Mouse (Mus musculus) CH12.LX (cell line): ENCODE data around the gene Phospho1. TPM values are rescaled to one million over a fixed set of nuclear protein-coding genes. Genes with fewer than 3 reads are reported as not detected.

Source experiments
- DNase-seq: peaks from one replicate; pipeline ENCODE4 v3.0.0-alpha.2; 2013; ENCODE audit errors: extremely low read depth
- H3K27ac ChIP-seq: 2 replicates; pipeline ENCODE4 v1.5.1; 2012; ENCODE audit warnings: low read depth, mild to moderate bottlenecking, control low read depth, moderate library complexity; ENCODE audit not compliant: insufficient read depth
- H3K27me3 ChIP-seq: replicated peaks from 2 replicates; pipeline ENCODE3; 2012; ENCODE audit warnings: inconsistent platforms
- H3K36me3 ChIP-seq, 2 experiments: replicated peaks in 1 of 2; 2 replicates each; pipeline versions ENCODE3 to v1.6.1; 2012; ENCODE audit warnings: inconsistent platforms in 1 of 2, low read length in 1 of 2, mild to moderate bottlenecking in 1 of 2, mixed read lengths in 1 of 2, moderate library complexity in 1 of 2; ENCODE audit not compliant: control insufficient read depth in 1 of 2, insufficient read depth in 1 of 2
- H3K4me1 ChIP-seq, 2 experiments: 2 replicates each; pipeline ENCODE4 v1.6.1; 2012; ENCODE audit warnings: inconsistent platforms in 1 of 2, moderate library complexity in 1 of 2; ENCODE audit not compliant: insufficient read depth in 2 of 2, control insufficient read depth in 1 of 2
- H3K4me2 ChIP-seq: 2 replicates; pipeline ENCODE4 v1.6.1; 2012; ENCODE audit warnings: low read depth, mild to moderate bottlenecking, control low read depth; ENCODE audit not compliant: poor library complexity, insufficient read depth, severe bottlenecking
- H3K4me3 ChIP-seq, 3 experiments: fragments of 150-350 bp in 1 of 3; sonication (generic) in 1 of 3; replicated peaks in 1 of 3; 2 replicates each; pipeline versions ENCODE3 to v1.5.1; 2011 to 2012; ENCODE audit warnings: low read depth in 2 of 3, low read length in 2 of 3, mild to moderate bottlenecking in 2 of 3, moderate library complexity in 2 of 3, control low read depth in 1 of 3, improper control_type of control experiment in 1 of 3, inconsistent platforms in 1 of 3, mixed read lengths in 1 of 3; ENCODE audit not compliant: poor library complexity in 1 of 3
- H3K79me2 ChIP-seq: replicated peaks from 2 replicates; pipeline ENCODE4 v1.6.1; 2012; ENCODE audit warnings: mild to moderate bottlenecking, moderate library complexity; ENCODE audit not compliant: control insufficient read depth, poor library complexity, insufficient read depth, severe bottlenecking; ENCODE audit errors: extremely low read depth
- H3K9ac ChIP-seq: 2 replicates; pipeline ENCODE4 v1.6.1; 2012; ENCODE audit warnings: low read depth, mild to moderate bottlenecking, control low read depth, moderate library complexity; ENCODE audit not compliant: insufficient read depth
- H3K9me3 ChIP-seq: replicated peaks from 2 replicates; pipeline ENCODE3; 2012; ENCODE audit warnings: low read length, inconsistent platforms, mixed read lengths
- BHLHE40 ChIP-seq: IDR thresholded peaks from 2 replicates; pipeline ENCODE4 v1.6.1; 2011; ENCODE audit warnings: mild to moderate bottlenecking, low read depth, low read length, improper control_type of control experiment
- CHD2 ChIP-seq: IDR thresholded peaks from 2 replicates; pipeline ENCODE4 v1.6.1; 2011; ENCODE audit warnings: low read length, improper control_type of control experiment
- HCFC1 ChIP-seq: IDR thresholded peaks from 2 replicates; pipeline ENCODE4 v1.6.1; 2012; ENCODE audit warnings: low read depth, mild to moderate bottlenecking, inconsistent platforms, low read length, improper control_type of control experiment
- JUN ChIP-seq: IDR thresholded peaks from 2 replicates; pipeline ENCODE4 v1.6.1; 2011; ENCODE audit warnings: low read depth, mild to moderate bottlenecking, low read length, improper control_type of control experiment, moderate library complexity; ENCODE audit not compliant: insufficient read depth
- MAX ChIP-seq: IDR thresholded peaks from 2 replicates; pipeline ENCODE4 v1.6.1; 2011; ENCODE audit warnings: low read length, improper control_type of control experiment
- MXI1 ChIP-seq: IDR thresholded peaks from 2 replicates; pipeline ENCODE4 v1.6.1; 2011; ENCODE audit warnings: mild to moderate bottlenecking, low read depth, low read length, improper control_type of control experiment
- MYC ChIP-seq: IDR thresholded peaks from 2 replicates; pipeline ENCODE4 v1.6.1; 2011; ENCODE audit warnings: low read depth, mild to moderate bottlenecking, improper control_type of control experiment, low read length
- NELFE ChIP-seq: IDR thresholded peaks from 2 replicates; pipeline ENCODE4 v1.6.1; 2011; ENCODE audit warnings: low read depth, low read length, improper control_type of control experiment
- POLR2AphosphoS2 ChIP-seq: IDR thresholded peaks from 2 replicates; pipeline ENCODE4 v1.6.1; 2011; ENCODE audit warnings: low read depth, low read length, improper control_type of control experiment
- RCOR1 ChIP-seq: conservative IDR thresholded peaks from 2 replicates; pipeline ENCODE4 v1.6.1; 2012; ENCODE audit warnings: low read depth, mild to moderate bottlenecking, inconsistent platforms, low read length, improper control_type of control experiment
- SMC3 ChIP-seq: IDR thresholded peaks from 2 replicates; pipeline ENCODE4 v1.6.1; 2011; ENCODE audit warnings: low read depth, low read length, improper control_type of control experiment
- TCF12 ChIP-seq: IDR thresholded peaks from 2 replicates; pipeline ENCODE4 v1.6.1; 2014; ENCODE audit warnings: low read depth, mild to moderate bottlenecking, inconsistent platforms, low read length, improper control_type of control experiment
- UBTF ChIP-seq: IDR thresholded peaks from 2 replicates; pipeline ENCODE4 v1.6.1; 2012; ENCODE audit warnings: low read depth, mild to moderate bottlenecking, inconsistent platforms, low read length, improper control_type of control experiment, moderate library complexity
- USF2 ChIP-seq: conservative IDR thresholded peaks from 2 replicates; pipeline ENCODE4 v1.6.1; 2011; ENCODE audit warnings: low read depth, low read length, improper control_type of control experiment
- ZC3H11A ChIP-seq: IDR thresholded peaks from 2 replicates; pipeline ENCODE4 v1.6.1; 2012; ENCODE audit warnings: low read depth, mild to moderate bottlenecking, inconsistent platforms, low read length, improper control_type of control experiment
- dilution Hi-C: fragments of 300-500 bp; cut with MboI; formaldehyde crosslinking; loops from 2 replicates; pipeline ENCODE4 v1.14.3; 2020; ENCODE audit warnings: low sequenced_read_pairs; ENCODE audit not compliant: extremely low pct_unique_long_range_greater_than_20kb, extremely low pct_ligation_motif_present
- in situ Hi-C: fragments of 300-500 bp; cut with MboI; formaldehyde crosslinking; loops from 3 replicates; pipeline ENCODE4 v1.14.3; 2019; ENCODE audit warnings: low sequenced_read_pairs, low pct_ligation_motif_present, low pct_unique_long_range_greater_than_20kb, mixed read lengths
- polyA plus RNA-seq: library from polyadenylated mRNA; unstranded; fragments of >175 nt; gene quantifications from 2 replicates; pipeline ENCODE4 v1.2.1, GENCODE M21; 2012; ENCODE audit warnings: low read depth; ENCODE audit not compliant: insufficient read length
- total RNA-seq, 2 experiments: library from RNA; depleted of rRNA; stranded (reverse); fragments of 300-350 nt in 1 of 2; fragments of >200 nt in 1 of 2; gene quantifications; 2 replicates each; pipeline ENCODE4 v1.2.3; 2012 to 2014

Gene Phospho1
- total and polyA plus RNA-seq, 3 experiments = 0.97 to 1.3 TPM; not detected in 1

GRCm38 (mm10) chr11:95812224-95812623 lies 12.1 kb upstream of the Phospho1 start:
- no peaks in the 10 kb centered on the region for H3K79me2 ChIP-seq
- no peak overlapping the region for H3K4me2 ChIP-seq
- H3K27ac ChIP-seq = no peak overlapping the region
- H3K36me3 ChIP-seq = no peaks in the 10 kb centered on the region
- peaks cover 3 to 11% of the 10 kb centered on the region in 2 experiments for H3K4me1 ChIP-seq
- no peak overlapping the region for H3K4me3 ChIP-seq
- H3K27me3 ChIP-seq = peaks cover 8% of the 10 kb centered on the region
- in situ Hi-C loops (no loop called here), dilution Hi-C loops (no loop called here)
- TF ChIP-seq POLR2AphosphoS2 (no peak), BHLHE40 (peak; percentile 25; the same call in 1 of the 2 replicates)
- peaks cover 24% of the 10 kb centered on the region for H3K9me3 ChIP-seq
- H3K9ac ChIP-seq = no peak overlapping the region
- no peak for DNase-seq

GRCm38 (mm10) chr11:95814101-95814500 lies 10.2 kb upstream of the Phospho1 start:
- no peaks in the 10 kb centered on the region for H3K36me3 ChIP-seq
- no peak for DNase-seq
- dilution Hi-C loops = no loop called here
- peaks cover 14% of the 10 kb centered on the region for H3K9me3 ChIP-seq
- TF ChIP-seq MYC (no peak), MAX (no peak), TCF12 (no peak), UBTF (no peak), CHD2 (no peak), ZC3H11A (no peak), RCOR1 (no peak), SMC3 (no peak), MXI1 (no peak)
- H3K79me2 ChIP-seq = no peaks in the 10 kb centered on the region
- no peak overlapping the region for H3K4me3 ChIP-seq
- no peak overlapping the region for H3K27ac ChIP-seq
- H3K9ac ChIP-seq = no peak overlapping the region
- in situ Hi-C loops = no loop called here
- peaks cover 3 to 11% of the 10 kb centered on the region in 2 experiments for H3K4me1 ChIP-seq
- peaks cover 13% of the 10 kb centered on the region for H3K27me3 ChIP-seq
- no peak overlapping the region for H3K4me2 ChIP-seq

GRCm38 (mm10) chr11:95814857-95815256 lies 9.4 kb upstream of the Phospho1 start:
- in situ Hi-C loops = loop anchor here (5.0 kb wide), 1 partner anchor 33 kb away; no protein-coding TSS in a partner anchor
- H3K4me1 ChIP-seq = peaks cover 3 to 11% of the 10 kb centered on the region in 2 experiments
- DNase-seq = no peak
- H3K9me3 ChIP-seq = peaks cover 14% of the 10 kb centered on the region
- dilution Hi-C loops = no loop called here
- no peak overlapping the region for H3K4me3 ChIP-seq
- no peak overlapping the region for H3K4me2 ChIP-seq
- H3K27ac ChIP-seq = no peak overlapping the region
- H3K9ac ChIP-seq = no peak overlapping the region
- no peaks in the 10 kb centered on the region for H3K36me3 ChIP-seq
- no peaks in the 10 kb centered on the region for H3K79me2 ChIP-seq
- H3K27me3 ChIP-seq = peaks cover 15% of the 10 kb centered on the region
- TF ChIP-seq RCOR1 (no peak), CHD2 (no peak), JUN (no peak), NELFE (no peak), USF2 (no peak), HCFC1 (no peak)
